Mouse (Mus musculus): ENCODE measurements around the gene Gm20388. TPM values are rescaled to one million over a fixed set of nuclear protein-coding genes. Genes with fewer than 3 reads are reported as not detected.

Gm20388 gene
- polyA plus RNA-seq, 1 experiment from 2014 or later: not detected

GRCm38 (mm10) chr8:122878231-122878630 is 2967.6 kb downstream of the Gm20388 start:
- Histone ChIP-seq H3K4me3 (no peak overlapping the region), H3K9me3 (no peaks in the 10 kb centered on the region), H3K36me3 (peaks cover 13% of the 10 kb centered on the region), H3K4me1 (no peaks in the 10 kb centered on the region), H3K27ac (replicated peaks) (no peak overlapping the region), H3K27me3 (no peaks in the 10 kb centered on the region), H3K4me2 (replicated peaks) (no peak overlapping the region), H3K9ac (replicated peaks) (no peak overlapping the region)
- ATAC-seq (replicated peaks): no peak
- WGBS: 89% methylated on average over 3 of the region's 3 CpGs

GRCm38 (mm10) chr8:122880302-122880701 is 2969.7 kb downstream of the Gm20388 start:
- Histone ChIP-seq H3K4me3 (no peak overlapping the region), H3K36me3 (peaks cover 32% of the 10 kb centered on the region), H3K4me2 (replicated peaks) (no peak overlapping the region), H3K4me1 (no peaks in the 10 kb centered on the region), H3K27ac (replicated peaks) (no peak overlapping the region), H3K9me3 (no peaks in the 10 kb centered on the region), H3K9ac (replicated peaks) (no peak overlapping the region), H3K27me3 (no peaks in the 10 kb centered on the region)
- no peak for ATAC-seq (replicated peaks)
- WGBS: 74% methylated on average over 3 of the region's 3 CpGs

- ATAC-seq (replicated peaks): no peak
- Histone ChIP-seq H3K4me2 (replicated peaks) (no peak overlapping the region), H3K4me3 (no peak overlapping the region), H3K27ac (replicated peaks) (no peak overlapping the region), H3K4me1 (no peaks in the 10 kb centered on the region), H3K27me3 (no peaks in the 10 kb centered on the region), H3K9me3 (no peaks in the 10 kb centered on the region), H3K9ac (replicated peaks) (no peak overlapping the region), H3K36me3 (peaks cover 65% of the 10 kb centered on the region)
- WGBS: 92% methylated on average over 10 of the region's 10 CpGs
Measured at GRCm38 (mm10) chr8:122883671-122884070, 2973.0 kb downstream of the Gm20388 start.

- Histone ChIP-seq H3K27me3 (no peaks in the 10 kb centered on the region), H3K4me1 (no peaks in the 10 kb centered on the region), H3K36me3 (peaks cover 94% of the 10 kb centered on the region), H3K4me3 (no peak overlapping the region), H3K27ac (replicated peaks) (no peak overlapping the region), H3K9ac (replicated peaks) (no peak overlapping the region), H3K9me3 (no peaks in the 10 kb centered on the region), H3K4me2 (replicated peaks) (no peak overlapping the region)
- ATAC-seq (replicated peaks): no peak
- WGBS: 86% methylated on average over 12 of the region's 12 CpGs
Measured at GRCm38 (mm10) chr8:122891440-122891839, 2980.8 kb downstream of the Gm20388 start.

- H3K4me3 ChIP-seq: no peak overlapping the region
- peaks cover 93% of the 10 kb centered on the region for H3K36me3 ChIP-seq
- H3K27me3 ChIP-seq: no peaks in the 10 kb centered on the region
- no peaks in the 10 kb centered on the region for H3K9me3 ChIP-seq
- H3K4me2 ChIP-seq (replicated peaks): no peak overlapping the region
- no peak for ATAC-seq (replicated peaks)
- H3K9ac ChIP-seq (replicated peaks): no peak overlapping the region
- WGBS: 97% methylated on average over 12 of the region's 12 CpGs
- H3K27ac ChIP-seq (replicated peaks): no peak overlapping the region
- no peaks in the 10 kb centered on the region for H3K4me1 ChIP-seq
Measured at GRCm38 (mm10) chr8:122893451-122893850, 2982.8 kb downstream of the Gm20388 start.

- ATAC-seq (replicated peaks): no peak
- Histone ChIP-seq H3K4me1 (no peaks in the 10 kb centered on the region), H3K4me2 (replicated peaks) (no peak overlapping the region), H3K36me3 (peaks cover 73% of the 10 kb centered on the region), H3K9me3 (no peaks in the 10 kb centered on the region), H3K27ac (replicated peaks) (no peak overlapping the region), H3K27me3 (no peaks in the 10 kb centered on the region), H3K4me3 (no peak overlapping the region), H3K9ac (replicated peaks) (no peak overlapping the region)
- 91% methylated on average over 11 of the region's 11 CpGs for WGBS
Measured at GRCm38 (mm10) chr8:122896317-122896716, 2985.7 kb downstream of the Gm20388 start.

GRCm38 (mm10) chr8:122897200-122897599 is 2986.6 kb downstream of the Gm20388 start:
- no peaks in the 10 kb centered on the region for H3K27me3 ChIP-seq
- H3K36me3 ChIP-seq: peaks cover 66% of the 10 kb centered on the region
- 91% methylated on average over 8 of the region's 8 CpGs for WGBS
- no peak overlapping the region for H3K4me3 ChIP-seq
- H3K4me1 ChIP-seq: no peaks in the 10 kb centered on the region
- no peak for ATAC-seq (replicated peaks)
- no peak overlapping the region for H3K9ac ChIP-seq (replicated peaks)
- no peaks in the 10 kb centered on the region for H3K9me3 ChIP-seq
- no peak overlapping the region for H3K4me2 ChIP-seq (replicated peaks)
- H3K27ac ChIP-seq (replicated peaks): no peak overlapping the region

- Histone ChIP-seq H3K4me3 (no peak overlapping the region), H3K4me1 (no peaks in the 10 kb centered on the region), H3K27ac (replicated peaks) (no peak overlapping the region), H3K36me3 (peaks cover 60% of the 10 kb centered on the region), H3K9ac (replicated peaks) (no peak overlapping the region), H3K9me3 (no peaks in the 10 kb centered on the region), H3K4me2 (replicated peaks) (no peak overlapping the region), H3K27me3 (no peaks in the 10 kb centered on the region)
- 91% methylated on average over 4 of the region's 4 CpGs for WGBS
- ATAC-seq (replicated peaks): no peak
Measured at GRCm38 (mm10) chr8:122898018-122898417, 2987.4 kb downstream of the Gm20388 start.

GRCm38 (mm10) chr8:122898473-122898872 is 2987.8 kb downstream of the Gm20388 start:
- no peak overlapping the region for H3K4me3 ChIP-seq
- ATAC-seq (replicated peaks): no peak
- H3K36me3 ChIP-seq: peaks cover 55% of the 10 kb centered on the region
- no peak overlapping the region for H3K27ac ChIP-seq (replicated peaks)
- H3K9ac ChIP-seq (replicated peaks): no peak overlapping the region
- no peaks in the 10 kb centered on the region for H3K9me3 ChIP-seq
- no peaks in the 10 kb centered on the region for H3K4me1 ChIP-seq
- H3K27me3 ChIP-seq: no peaks in the 10 kb centered on the region
- H3K4me2 ChIP-seq (replicated peaks): no peak overlapping the region
- 92% methylated on average over 12 of the region's 12 CpGs for WGBS

GRCm38 (mm10) chr8:122899085-122899484 is 2988.4 kb downstream of the Gm20388 start:
- no peak for ATAC-seq (replicated peaks)
- Histone ChIP-seq H3K4me1 (no peaks in the 10 kb centered on the region), H3K4me2 (replicated peaks) (no peak overlapping the region), H3K36me3 (peaks cover 49% of the 10 kb centered on the region), H3K9ac (replicated peaks) (no peak overlapping the region), H3K4me3 (no peak overlapping the region), H3K27me3 (no peaks in the 10 kb centered on the region), H3K27ac (replicated peaks) (no peak overlapping the region), H3K9me3 (no peaks in the 10 kb centered on the region)
- WGBS: 69% methylated on average over 5 of the region's 5 CpGs

- no peaks in the 10 kb centered on the region for H3K27me3 ChIP-seq
- H3K9me3 ChIP-seq: no peaks in the 10 kb centered on the region
- H3K9ac ChIP-seq (replicated peaks): no peak overlapping the region
- H3K36me3 ChIP-seq: peaks cover 25% of the 10 kb centered on the region
- WGBS: 89% methylated on average over 7 of the region's 7 CpGs
- no peak overlapping the region for H3K27ac ChIP-seq (replicated peaks)
- ATAC-seq (replicated peaks): no peak
- H3K4me2 ChIP-seq (replicated peaks): no peak overlapping the region
- peaks cover 5% of the 10 kb centered on the region for H3K4me1 ChIP-seq
- no peak overlapping the region for H3K4me3 ChIP-seq
Measured at GRCm38 (mm10) chr8:122901476-122901875, 2990.8 kb downstream of the Gm20388 start.

- peaks cover 6% of the 10 kb centered on the region for H3K4me1 ChIP-seq
- no peak for ATAC-seq (replicated peaks)
- no peak overlapping the region for H3K4me2 ChIP-seq (replicated peaks)
- H3K27ac ChIP-seq (replicated peaks): no peak overlapping the region
- WGBS: 84% methylated on average over 8 of the region's 8 CpGs
- no peaks in the 10 kb centered on the region for H3K9me3 ChIP-seq
- H3K9ac ChIP-seq (replicated peaks): no peak overlapping the region
- H3K4me3 ChIP-seq: no peak overlapping the region
- H3K27me3 ChIP-seq: no peaks in the 10 kb centered on the region
- H3K36me3 ChIP-seq: peaks cover 20% of the 10 kb centered on the region
Measured at GRCm38 (mm10) chr8:122901892-122902515, 2991.4 kb downstream of the Gm20388 start.

- no peak overlapping the region for H3K27ac ChIP-seq (replicated peaks)
- no peak overlapping the region for H3K9ac ChIP-seq (replicated peaks)
- H3K36me3 ChIP-seq: peaks cover 14% of the 10 kb centered on the region
- H3K4me1 ChIP-seq: peaks cover 6% of the 10 kb centered on the region
- H3K4me3 ChIP-seq: no peak overlapping the region
- H3K9me3 ChIP-seq: no peaks in the 10 kb centered on the region
- WGBS: 57% methylated on average over 3 of the region's 3 CpGs
- no peak overlapping the region for H3K4me2 ChIP-seq (replicated peaks)
- H3K27me3 ChIP-seq: no peaks in the 10 kb centered on the region
- ATAC-seq (replicated peaks): no peak
Measured at GRCm38 (mm10) chr8:122902581-122902980, 2991.9 kb downstream of the Gm20388 start.

All from forebrain, embryonic 15.5 days (tissue).